Mouse (Mus musculus): ENCODE measurements around the gene Rhno1. TPM values are rescaled to one million over a fixed set of nuclear protein-coding genes. Genes with fewer than 3 reads are reported as not detected.
A peak's percentile ranks its signal among the peaks of the same experiment; 100 is the strongest.

The Rhno1 gene
- polyA plus RNA-seq, 1 experiment from 2014 or later = 175 TPM

GRCm38 (mm10) chr6:128370040-128370439, 7.3 kb upstream of the Rhno1 start:
- WGBS = 95% methylated on average over 5 of the region's 5 CpGs

GRCm38 (mm10) chr6:128366466-128366865, 3.8 kb upstream of the Rhno1 start:
- 93% methylated on average over 5 of the region's 5 CpGs for WGBS
- no peaks in the 10 kb centered on the region for H3K9me3 ChIP-seq (ENCODE audit: control insufficient read depth, low read length)
- H3K4me3 ChIP-seq (ENCODE audit: low read depth, low read length) = no peak overlapping the region
- no peak overlapping the region for H3K27ac ChIP-seq (ENCODE audit: low read depth, low read length)
- no peak overlapping the region for H3K4me2 ChIP-seq (ENCODE audit: low read depth)
- no peak for DNase-seq (ENCODE audit: low spot score)
- H3K9ac ChIP-seq (ENCODE audit: low read length) = no peak overlapping the region
- no peak for ATAC-seq (ENCODE audit: insufficient read depth, low FRiP score, low TSS enrichment)
- H3K36me3 ChIP-seq (ENCODE audit: control insufficient read depth, insufficient read depth, low read length) = peaks cover 22% of the 10 kb centered on the region
- peaks cover 6% of the 10 kb centered on the region; the same call in 1 of the 2 replicates for H3K4me1 ChIP-seq (ENCODE audit: control insufficient read depth, insufficient read depth, low read length)
- H3K27me3 ChIP-seq (ENCODE audit: control insufficient read depth, insufficient read depth, low read length) = no peaks in the 10 kb centered on the region

More at GRCm38 (mm10) chr6:128370040-128370439, 7.3 kb upstream of the Rhno1 start:
- H3K4me1 ChIP-seq (ENCODE audit: control insufficient read depth, insufficient read depth, low read length) = no peaks in the 10 kb centered on the region
- no peak overlapping the region for H3K27ac ChIP-seq (ENCODE audit: low read depth, low read length)
- DNase-seq (ENCODE audit: low spot score) = no peak
- ATAC-seq (ENCODE audit: insufficient read depth, low FRiP score, low TSS enrichment) = no peak
- no peaks in the 10 kb centered on the region for H3K9me3 ChIP-seq (ENCODE audit: control insufficient read depth, low read length)
- H3K4me2 ChIP-seq (ENCODE audit: low read depth) = no peak overlapping the region
- H3K9ac ChIP-seq (ENCODE audit: low read length) = no peak overlapping the region
- H3K4me3 ChIP-seq (ENCODE audit: low read depth, low read length) = no peak overlapping the region
- H3K27me3 ChIP-seq (ENCODE audit: control insufficient read depth, insufficient read depth, low read length) = no peaks in the 10 kb centered on the region
- peaks cover 38% of the 10 kb centered on the region for H3K36me3 ChIP-seq (ENCODE audit: control insufficient read depth, insufficient read depth, low read length)

GRCm38 (mm10) chr6:128364721-128365120, 2.0 kb upstream of the Rhno1 start:
- ATAC-seq (ENCODE audit: insufficient read depth, low FRiP score, low TSS enrichment) (no peak), DNase-seq (ENCODE audit: low spot score) (no peak)
- H3K9ac ChIP-seq (ENCODE audit: low read length) = no peak overlapping the region
- H3K36me3 ChIP-seq (ENCODE audit: control insufficient read depth, insufficient read depth, low read length) = peaks cover 11% of the 10 kb centered on the region
- no peak overlapping the region for H3K27ac ChIP-seq (ENCODE audit: low read depth, low read length)
- no peak overlapping the region for H3K4me3 ChIP-seq (ENCODE audit: low read depth, low read length)
- 80% methylated on average over 6 of the region's 6 CpGs for whole genome bisulfite sequencing
- no peaks in the 10 kb centered on the region for H3K27me3 ChIP-seq (ENCODE audit: control insufficient read depth, insufficient read depth, low read length)
- H3K4me1 ChIP-seq (ENCODE audit: control insufficient read depth, insufficient read depth, low read length) = peaks cover 9% of the 10 kb centered on the region; the same call in 1 of the 2 replicates
- H3K9me3 ChIP-seq (ENCODE audit: control insufficient read depth, low read length) = no peaks in the 10 kb centered on the region
- H3K4me2 ChIP-seq (ENCODE audit: low read depth) = peak overlapping the region; percentile 4; the same call in 1 of the 2 replicates

GRCm38 (mm10) chr6:128363007-128363825, 505 bp upstream of the Rhno1 start:
- Histone ChIP-seq H3K9me3 (ENCODE audit: control insufficient read depth, low read length) (no peaks in the 10 kb centered on the region), H3K9ac (ENCODE audit: low read length) (peak overlapping the region; percentile 95), H3K27ac (ENCODE audit: low read depth, low read length) (peak overlapping the region; percentile 91), H3K4me1 (ENCODE audit: control insufficient read depth, insufficient read depth, low read length) (peaks cover 9% of the 10 kb centered on the region; the same call in 1 of the 2 replicates), H3K27me3 (ENCODE audit: control insufficient read depth, insufficient read depth, low read length) (no peaks in the 10 kb centered on the region), H3K4me2 (ENCODE audit: low read depth) (peak overlapping the region; percentile 79), H3K4me3 (ENCODE audit: low read depth, low read length) (peak overlapping the region; percentile 71), H3K36me3 (ENCODE audit: control insufficient read depth, insufficient read depth, low read length) (peaks cover 7% of the 10 kb centered on the region)
- DNase-seq (ENCODE audit: low spot score) (peak; percentile 50), ATAC-seq (ENCODE audit: insufficient read depth, low FRiP score, low TSS enrichment) (peak; percentile 63)
- 2% methylated on average over 35 of the region's 46 CpGs for WGBS

- peak overlapping the region; percentile 79 for H3K4me2 ChIP-seq (ENCODE audit: low read depth)
- no peak for DNase-seq (ENCODE audit: low spot score)
- ATAC-seq (ENCODE audit: insufficient read depth, low FRiP score, low TSS enrichment) = no peak
- H3K9me3 ChIP-seq (ENCODE audit: control insufficient read depth, low read length) = no peaks in the 10 kb centered on the region
- peaks cover 4% of the 10 kb centered on the region for H3K36me3 ChIP-seq (ENCODE audit: control insufficient read depth, insufficient read depth, low read length)
- H3K27ac ChIP-seq (ENCODE audit: low read depth, low read length) = peak overlapping the region; percentile 91
- H3K9ac ChIP-seq (ENCODE audit: low read length) = peak overlapping the region; percentile 95
- H3K27me3 ChIP-seq (ENCODE audit: control insufficient read depth, insufficient read depth, low read length) = no peaks in the 10 kb centered on the region
- 19% methylated on average over 9 of the region's 9 CpGs for WGBS
- peaks cover 9% of the 10 kb centered on the region; the same call in 1 of the 2 replicates for H3K4me1 ChIP-seq (ENCODE audit: control insufficient read depth, insufficient read depth, low read length)
- H3K4me3 ChIP-seq (ENCODE audit: low read depth, low read length) = peak overlapping the region; percentile 71
Observed at GRCm38 (mm10) chr6:128361901-128362300, 810 bp downstream of the Rhno1 start.

- DNase-seq (ENCODE audit: low spot score) = peak; percentile 69
- Histone ChIP-seq H3K9me3 (ENCODE audit: control insufficient read depth, low read length) (no peaks in the 10 kb centered on the region), H3K4me1 (ENCODE audit: control insufficient read depth, insufficient read depth, low read length) (peaks cover 15% of the 10 kb centered on the region; the same call in 1 of the 2 replicates), H3K4me3 (ENCODE audit: low read depth, low read length) (no peak overlapping the region), H3K36me3 (ENCODE audit: control insufficient read depth, insufficient read depth, low read length) (no peaks in the 10 kb centered on the region), H3K9ac (ENCODE audit: low read length) (no peak overlapping the region), H3K4me2 (ENCODE audit: low read depth) (no peak overlapping the region), H3K27me3 (ENCODE audit: control insufficient read depth, insufficient read depth, low read length) (no peaks in the 10 kb centered on the region), H3K27ac (ENCODE audit: low read depth, low read length) (no peak overlapping the region)
- WGBS = 15% methylated on average over 2 of the region's 2 CpGs
- ATAC-seq (ENCODE audit: insufficient read depth, low FRiP score, low TSS enrichment) = no peak
Observed at GRCm38 (mm10) chr6:128358999-128359398, 3.7 kb downstream of the Rhno1 start.

GRCm38 (mm10) chr6:128355726-128356416, 6.8 kb downstream of the Rhno1 start, which contains the start of gene Tulp3:
Gene Tulp3, minus strand, starts transcription at chr6:128355851.
- peak within 1 kb of the TSS; percentile 74 for H3K9ac ChIP-seq (ENCODE audit: low read length)
- H3K9me3 ChIP-seq (ENCODE audit: control insufficient read depth, low read length) = no peaks in the 10 kb centered on the region
- DNase-seq (ENCODE audit: low spot score) (peak; percentile 97), ATAC-seq (ENCODE audit: insufficient read depth, low FRiP score, low TSS enrichment) (peak; percentile 100)
- peak within 1 kb of the TSS; percentile 76 for H3K27ac ChIP-seq (ENCODE audit: low read depth, low read length)
- WGBS = under 1% methylated on average over 41 of the region's 42 CpGs
- H3K4me1 ChIP-seq (ENCODE audit: control insufficient read depth, insufficient read depth, low read length) = peaks cover 9% of the 10 kb centered on the region; the same call in 1 of the 2 replicates
- H3K27me3 ChIP-seq (ENCODE audit: control insufficient read depth, insufficient read depth, low read length) = no peaks in the 10 kb centered on the region
- H3K36me3 ChIP-seq (ENCODE audit: control insufficient read depth, insufficient read depth, low read length) = no peaks in the 10 kb centered on the region
- peak within 1 kb of the TSS; percentile 81 for H3K4me3 ChIP-seq (ENCODE audit: low read depth, low read length)
- H3K4me2 ChIP-seq (ENCODE audit: low read depth) = peak within 1 kb of the TSS; percentile 80

GRCm38 (mm10) chr6:128355201-128355681, 7.5 kb downstream of the Rhno1 start:
- WGBS = under 1% methylated on average over 26 of the region's 28 CpGs

More at GRCm38 (mm10) chr6:128355201-128355681, 7.5 kb downstream of the Rhno1 start:
- Histone ChIP-seq H3K4me1 (ENCODE audit: control insufficient read depth, insufficient read depth, low read length) (peaks cover 9% of the 10 kb centered on the region; the same call in 1 of the 2 replicates), H3K4me2 (ENCODE audit: low read depth) (peak overlapping the region; percentile 80), H3K4me3 (ENCODE audit: low read depth, low read length) (peak overlapping the region; percentile 81), H3K27me3 (ENCODE audit: control insufficient read depth, insufficient read depth, low read length) (no peaks in the 10 kb centered on the region), H3K9ac (ENCODE audit: low read length) (peak overlapping the region; percentile 74), H3K36me3 (ENCODE audit: control insufficient read depth, insufficient read depth, low read length) (no peaks in the 10 kb centered on the region), H3K9me3 (ENCODE audit: control insufficient read depth, low read length) (no peaks in the 10 kb centered on the region), H3K27ac (ENCODE audit: low read depth, low read length) (peak overlapping the region; percentile 76)
- peak; percentile 70 for ATAC-seq (ENCODE audit: insufficient read depth, low FRiP score, low TSS enrichment)
- peak; percentile 19 for DNase-seq (ENCODE audit: low spot score)
